Mouse (Mus musculus) natural killer cell, adult 2 months (primary cell): Measurements from ENCODE around the gene Eps8l3.
"Not testable (repeated sequence)": the region's sequence is repeated elsewhere in the genome, so short reads cannot be mapped to it uniquely, and the experiment has no call there.

ENCODE experiments used
- DNase-seq, 2 experiments: peaks; one replicate each; pipeline ENCODE4 v3.0.0; 2022; ENCODE audit warnings: low spot score in 2 of 2

The Eps8l3 gene

GRCm38 (mm10) chr3:107853232-107854181 is 23.5 kb upstream of the Eps8l3 start:
- DNase-seq: no peak

DNA sequence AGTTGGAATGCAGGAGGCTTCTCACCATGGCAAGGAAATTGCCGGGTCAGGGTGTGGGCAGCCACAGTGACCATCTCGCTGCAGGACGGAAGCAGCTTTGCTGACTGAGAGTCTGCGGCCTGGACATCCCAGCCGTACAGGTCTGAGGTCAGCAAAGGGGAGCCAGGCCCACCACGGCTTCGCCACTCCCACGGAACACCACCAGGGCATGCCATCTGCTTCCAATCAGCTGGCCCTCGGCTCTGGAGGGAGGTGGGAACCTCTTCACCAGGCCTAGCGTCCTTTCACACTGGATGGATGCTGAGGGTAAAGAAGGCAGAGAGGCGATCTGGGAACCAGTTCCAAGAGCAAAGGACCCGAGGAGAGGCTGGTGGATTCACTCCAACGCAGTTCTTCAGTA is 21.7 kb upstream of the Eps8l3 start:
- DNase-seq: no peak

- no peak for DNase-seq
Observed at GRCm38 (mm10) chr3:107857646-107858045, 19.4 kb upstream of the Eps8l3 start.

DNA sequence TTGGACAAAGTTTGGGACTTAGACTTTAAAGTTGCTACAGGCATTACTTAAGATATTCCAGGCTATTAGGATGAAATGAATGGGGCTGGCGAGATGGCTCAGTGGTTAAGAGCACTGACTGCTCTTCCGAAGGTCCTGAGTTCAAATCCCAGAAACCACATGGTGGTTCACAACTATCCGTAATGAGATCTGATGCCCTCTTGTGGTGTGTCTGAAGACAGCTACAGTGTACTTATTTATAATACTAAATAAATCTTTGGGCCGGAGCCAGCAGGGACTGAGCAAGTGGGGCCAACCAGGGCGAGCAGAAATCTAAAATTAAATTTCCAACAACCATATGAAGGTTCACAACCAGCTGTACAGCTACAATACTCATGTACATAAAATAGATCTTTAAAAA is 15.5 kb upstream of the Eps8l3 start:
- not testable (repeated sequence) for DNase-seq

DNA sequence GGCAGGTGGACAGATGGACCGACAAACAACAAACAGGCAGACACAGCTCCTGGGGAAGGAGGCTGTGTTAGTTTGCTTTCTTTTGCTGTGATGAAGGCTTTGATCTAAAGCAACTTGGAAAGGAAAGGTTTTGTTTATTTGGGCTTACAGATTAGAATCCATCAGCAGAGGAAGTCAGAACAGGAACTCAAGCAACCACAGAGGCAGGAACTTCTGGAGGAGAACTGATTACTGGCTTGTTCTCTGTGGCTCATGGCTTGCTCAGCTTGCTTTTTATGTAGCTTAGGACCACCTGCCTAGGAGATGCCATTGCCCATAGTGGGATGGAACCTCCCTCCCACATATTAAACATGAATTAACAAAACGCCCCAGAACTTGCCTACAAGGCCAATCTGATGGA is 14.6 kb upstream of the Eps8l3 start:
- DNase-seq: no peak

DNA sequence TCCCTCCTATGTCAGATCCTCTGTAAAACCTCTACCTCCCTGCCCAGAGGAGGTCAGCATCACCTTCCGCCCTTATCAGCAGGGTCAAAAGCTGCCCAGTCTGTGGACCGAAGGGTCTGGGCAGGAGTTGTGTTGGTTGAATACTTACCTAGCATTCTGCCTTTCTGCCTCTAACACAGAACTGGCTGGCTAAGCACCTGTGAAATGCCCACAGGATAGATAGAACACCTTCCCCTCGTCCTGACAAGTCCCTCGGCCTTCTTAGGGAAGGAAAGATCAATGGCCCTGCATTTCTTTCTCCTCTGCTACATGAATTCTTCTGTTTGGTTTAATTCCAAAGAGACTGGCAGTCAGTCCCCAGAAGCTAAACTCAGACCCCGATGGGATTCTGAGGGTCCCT is 13.6 kb upstream of the Eps8l3 start:
- no peak for DNase-seq

DNA sequence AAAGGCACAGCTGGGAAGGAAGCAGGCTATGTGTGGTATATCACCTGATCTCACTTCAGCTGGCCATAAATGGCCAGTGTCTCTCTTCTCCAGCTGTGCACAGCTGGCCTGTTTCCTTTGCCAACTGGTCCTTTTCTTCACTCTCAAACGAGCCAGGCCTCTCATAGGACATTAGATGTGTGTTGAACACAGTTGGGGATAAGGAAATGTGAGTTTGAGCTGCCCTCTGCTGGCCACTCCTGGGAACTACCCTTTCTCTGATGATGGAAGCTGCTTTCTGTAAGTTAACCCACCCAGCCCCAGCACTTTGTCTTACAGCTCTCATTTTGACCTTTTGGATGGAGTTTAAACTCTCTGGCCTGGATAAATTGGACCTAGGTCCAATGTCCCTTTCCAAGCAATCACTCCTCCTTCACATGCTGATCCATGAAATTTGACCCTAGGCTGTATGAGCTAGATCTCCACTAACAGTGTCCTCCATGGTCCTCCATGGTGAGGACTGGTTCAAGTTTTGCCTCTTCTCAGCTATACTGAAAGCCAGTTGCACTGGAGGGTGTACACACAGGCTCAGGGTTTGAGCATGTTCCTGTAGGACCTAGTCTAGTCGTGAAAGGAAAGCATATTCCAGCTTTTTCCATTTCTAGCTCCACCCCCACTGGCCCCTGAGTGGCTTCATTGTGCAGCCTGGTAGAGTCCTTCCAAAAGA is 13.0 kb upstream of the Eps8l3 start:
- peak; percentile 74 to 84 for DNase-seq

DNA sequence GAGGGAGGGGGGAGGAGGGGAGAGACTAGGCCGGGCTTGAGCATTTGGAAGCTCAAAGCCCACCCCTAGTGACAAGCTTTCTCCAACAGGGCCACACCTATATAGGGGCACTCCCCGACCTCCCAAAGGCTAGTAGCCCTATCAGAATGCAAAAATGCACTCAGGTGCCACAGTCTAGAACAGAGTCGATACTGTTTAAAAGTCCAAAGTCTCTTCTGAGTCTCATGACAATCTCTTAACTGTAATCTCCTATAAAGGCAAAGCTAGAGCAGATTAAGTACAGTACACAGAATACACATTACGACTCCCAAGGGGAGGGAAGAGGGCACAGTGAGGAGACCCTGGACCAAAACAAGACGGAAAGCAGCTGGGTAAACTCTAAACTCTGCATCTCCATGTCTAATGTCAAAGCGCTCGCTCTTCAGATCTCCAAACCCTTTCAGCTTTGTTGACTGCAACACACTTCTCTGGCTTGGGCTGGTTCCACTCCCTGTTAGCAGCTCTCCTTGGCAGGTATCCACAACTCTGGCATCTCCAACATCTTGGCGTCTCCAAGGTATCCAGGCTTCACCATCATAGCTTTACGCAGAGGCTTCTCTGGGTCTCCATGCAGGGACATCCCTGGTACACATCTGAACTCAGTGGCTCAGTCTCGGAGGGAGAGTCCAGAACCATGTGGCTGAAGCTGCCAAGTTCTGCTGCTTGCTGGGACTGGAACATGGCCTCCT is 11.5 kb upstream of the Eps8l3 start:
- no peak for DNase-seq

- DNase-seq: peak; percentile 77 to 83
Observed at GRCm38 (mm10) chr3:107867086-107867485, 9.9 kb upstream of the Eps8l3 start.

DNA sequence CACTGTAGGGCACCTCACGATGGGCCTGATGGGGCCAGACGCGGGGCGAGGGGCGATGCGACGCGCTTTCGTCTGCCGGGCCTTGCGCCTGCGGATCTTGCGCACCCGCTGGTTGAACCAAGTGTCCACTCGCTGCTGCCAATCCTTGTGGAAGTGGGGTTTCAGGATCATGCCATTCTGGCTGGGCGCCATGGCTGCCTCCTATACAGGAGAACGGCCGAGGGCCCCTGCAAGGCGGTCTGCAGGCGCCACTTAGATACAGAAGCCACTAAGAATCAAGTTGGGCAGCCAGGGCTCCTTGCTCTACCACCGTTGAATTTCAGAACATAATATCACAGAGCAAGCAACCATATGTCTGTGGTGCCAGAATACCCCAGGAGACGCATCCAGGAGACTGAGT is 8.6 kb upstream of the Eps8l3 start:
- no peak for DNase-seq

GRCm38 (mm10) chr3:107869097-107869496 is 7.9 kb upstream of the Eps8l3 start:
- DNase-seq: no peak

- no peak for DNase-seq
Observed at GRCm38 (mm10) chr3:107869925-107870324, 7.1 kb upstream of the Eps8l3 start.

GRCm38 (mm10) chr3:107873335-107874251 is 3.4 kb upstream of the Eps8l3 start:
- DNase-seq: no peak

GRCm38 (mm10) chr3:107875231-107875630 is 1.8 kb upstream of the Eps8l3 start:
- DNase-seq: no peak

GRCm38 (mm10) chr3:107877747-107878736 is 1.0 kb downstream of the Eps8l3 start:
- no peak for DNase-seq

DNA sequence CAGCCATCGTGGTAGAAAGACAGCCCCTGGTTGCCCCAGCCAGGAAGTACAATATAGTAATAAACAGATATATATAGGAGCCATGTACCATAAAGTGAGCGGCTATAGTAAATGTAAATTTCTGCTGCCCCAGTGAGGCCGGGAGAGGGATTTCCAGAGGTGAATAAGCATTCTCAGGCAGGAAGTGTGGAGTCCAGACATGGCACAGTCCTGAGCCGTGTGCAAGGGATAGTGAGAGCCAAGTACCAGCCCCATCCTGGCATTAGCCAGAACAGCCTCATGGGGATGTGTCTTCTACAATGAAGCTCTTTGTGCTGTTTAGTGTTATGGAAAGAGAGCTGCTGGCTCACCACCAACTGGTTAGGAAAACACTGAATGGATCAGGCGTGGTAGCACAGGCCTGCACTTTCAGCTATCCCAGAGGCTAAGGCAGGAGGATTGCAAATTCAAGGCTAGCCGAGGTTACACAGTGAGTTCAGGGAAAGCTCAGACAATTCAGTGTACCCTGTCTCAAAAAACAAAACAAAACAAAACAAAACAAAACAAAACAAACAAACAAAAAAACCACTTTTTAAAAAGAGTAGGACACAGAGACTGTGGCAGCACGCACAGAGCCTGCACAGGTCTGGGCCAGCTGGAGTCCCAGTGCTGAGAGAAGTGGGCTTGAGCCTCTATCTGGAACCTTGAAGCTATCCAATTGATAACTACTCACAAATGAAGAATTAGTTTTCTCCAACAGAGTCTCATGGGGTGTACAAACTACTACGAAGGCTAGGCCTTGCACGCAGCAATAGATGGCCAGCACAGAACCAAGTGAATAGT is 10.9 kb downstream of the Eps8l3 start:
- no peak for DNase-seq

DNA sequence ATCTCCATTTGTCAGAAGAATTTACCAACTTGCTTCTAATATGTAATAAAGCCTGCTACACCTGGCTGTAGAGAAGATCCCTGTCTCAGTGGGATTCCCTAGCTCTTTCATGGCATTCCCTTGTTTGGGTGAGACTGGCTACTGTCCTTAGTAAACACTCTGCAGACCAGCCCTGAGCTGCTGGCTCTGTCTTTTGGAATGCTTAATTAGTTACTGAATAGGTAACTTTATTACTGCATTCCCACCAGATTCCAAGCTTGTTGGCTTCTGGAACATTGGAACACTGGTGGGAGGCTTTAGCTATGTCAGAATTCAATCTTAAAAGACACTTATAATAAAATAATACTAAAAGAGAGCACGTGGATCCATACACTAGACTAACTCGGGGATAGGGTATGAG is 12.2 kb downstream of the Eps8l3 start:
- DNase-seq: not testable (repeated sequence)

- DNase-seq: no peak
Observed at GRCm38 (mm10) chr3:107895194-107895719, 18.2 kb downstream of the Eps8l3 start.
